Mouse (Mus musculus) erythroid progenitor cell, adult 5-6 weeks (primary cell): ENCODE data around the gene Coa3. TPM values are rescaled to one million over a fixed set of nuclear protein-coding genes. Genes with fewer than 3 reads are reported as not detected.

Experiments
- ATAC-seq: replicated peaks from 2 replicates; pipeline ENCODE4 v1.8.0; 2016; ENCODE audit warnings: moderate number of reproducible peaks, mild to moderate bottlenecking, moderate TSS enrichment, inconsistent platforms; ENCODE audit not compliant: poor library complexity, low FRiP score, severe bottlenecking
- total RNA-seq, 2 experiments: library from RNA; stranded (forward) in 1 of 2; stranded (reverse) in 1 of 2; fragments of 150-400 nt in 1 of 2; fragments of 186-747, 209-891 nt in 1 of 2; gene quantifications; 2 replicates each; pipeline versions ENCODE4 v1.2.3 to v1.2.4; 2015 to 2017; ENCODE audit warnings: low replicate concordance in 2 of 2

The Coa3 gene
- total RNA-seq, 2 experiments from 2014 or later: 16.2 to 33.1 TPM

GRCm38 (mm10) chr11:101255826-101256775 is 22.8 kb downstream of the Coa3 start:
- no peak for ATAC-seq

GRCm38 (mm10) chr11:101253613-101254389 is 25.1 kb downstream of the Coa3 start, which contains the start of gene Vps25:
Gene Vps25, plus strand, starts transcription at chr11:101253707.
- ATAC-seq: peak; percentile 95

GRCm38 (mm10) chr11:101252941-101253340 is 26.0 kb downstream of the Coa3 start:
- ATAC-seq: 0 out of 2 replicates have a peak, but pooled peaks have one; percentile 23

GRCm38 (mm10) chr11:101251031-101251430 is 27.9 kb downstream of the Coa3 start:
- no peak for ATAC-seq

GRCm38 (mm10) chr11:101248258-101248994 is 30.5 kb downstream of the Coa3 start:
- 0 out of 2 replicates have a peak, but pooled peaks have one; percentile 44 for ATAC-seq

GRCm38 (mm10) chr11:101247521-101248030 is 31.3 kb downstream of the Coa3 start:
- ATAC-seq: no peak

GRCm38 (mm10) chr11:101246702-101247012 is 32.3 kb downstream of the Coa3 start:
- ATAC-seq: no peak

GRCm38 (mm10) chr11:101245855-101246701 is 32.8 kb downstream of the Coa3 start, which contains the start of gene Ramp2:
Gene Ramp2, plus strand, starts transcription at chr11:101246028.
- ATAC-seq: no peak

- no peak for ATAC-seq
These were observed 33.8 kb downstream of the Coa3 start for GRCm38 (mm10) chr11:101245071-101245470.

GRCm38 (mm10) chr11:101238071-101238647 is 40.8 kb downstream of the Coa3 start:
- ATAC-seq: no peak

GRCm38 (mm10) chr11:101236782-101237181 is 42.1 kb downstream of the Coa3 start:
- no peak for ATAC-seq

- ATAC-seq: no peak
These were observed 43.5 kb downstream of the Coa3 start for GRCm38 (mm10) chr11:101235429-101235828.

- ATAC-seq: no peak
These were observed 44.8 kb downstream of the Coa3 start for GRCm38 (mm10) chr11:101234124-101234523.

GRCm38 (mm10) chr11:101233240-101233639 is 45.7 kb downstream of the Coa3 start:
- no peak for ATAC-seq

GRCm38 (mm10) chr11:101232010-101232839 is 46.7 kb downstream of the Coa3 start:
- no peak for ATAC-seq

- ATAC-seq: no peak
These were observed 47.7 kb downstream of the Coa3 start for GRCm38 (mm10) chr11:101230991-101231871.

- ATAC-seq: no peak
These were observed 48.4 kb downstream of the Coa3 start for GRCm38 (mm10) chr11:101230526-101230925.
